8 mouse cellular contexts compared by ENCODE assay signal in genomic region chr7:6918267-6918666, GRCm38 (mm10).
A peak's percentile ranks its signal among the peaks of the same experiment; 100 is the strongest.
DNase-seq lines count a peak whose midpoint lies in the region; ATAC-seq and TF ChIP-seq lines count a peak whose summit lies in the region.

No protein-coding gene starts in this region.

- H3K27ac ChIP-seq in heart, embryonic 13.5 days (replicated peaks): peak overlapping the region; percentile 56
- no peak overlapping the region for H3K27ac ChIP-seq in kidney, embryonic 16.5 days (ENCODE audit: low read length)
- peak overlapping the region; percentile 43 for H3K27ac ChIP-seq in limb, embryonic 15.5 days
- H3K27ac ChIP-seq in testis, adult 2 months (ENCODE audit: control insufficient read depth, insufficient read depth, low read depth, low read length): no peak overlapping the region

- DNase-seq in CD4-positive, CD25-positive, alpha-beta regulatory T cell, adult 2 months (ENCODE audit: low read depth, low spot score): peak; percentile 65
- peak; percentile 94 for DNase-seq in brain, embryonic 14.5 days (ENCODE audit: low read depth)
- DNase-seq in fibroblast of lung, adult 2 months (ENCODE audit: low read depth): peak; percentile 24
- peak; percentile 43 for DNase-seq in naive thymus-derived CD4-positive, alpha-beta T cell, adult 2 months (ENCODE audit: low read depth)

- no peak for TF ChIP-seq POLR2A in brain, embryonic 14.5 days (IDR thresholded peaks at IDR 0.05; ENCODE audit: borderline replicate concordance, extremely low read depth, insufficient read depth, insufficient read length, poor library complexity, severe bottlenecking)
- no peak for TF ChIP-seq POLR2A in testis, adult 2 months (IDR thresholded peaks at IDR 0.05; ENCODE audit: control insufficient read depth, low read depth, low read length)

- no peaks in the 10 kb centered on the region for H3K9me3 ChIP-seq in heart, embryonic 13.5 days
- H3K9me3 ChIP-seq in kidney, embryonic 16.5 days (ENCODE audit: low read length): no peaks in the 10 kb centered on the region
- no peaks in the 10 kb centered on the region for H3K9me3 ChIP-seq in limb, embryonic 15.5 days

- ATAC-seq in heart, embryonic 13.5 days (ENCODE audit: extremely low read depth, insufficient number of reproducible peaks, low FRiP score, low TSS enrichment): no peak
- peak; percentile 72 for ATAC-seq in kidney, embryonic 16.5 days (ENCODE audit: low FRiP score, low TSS enrichment)
- ATAC-seq in limb, embryonic 15.5 days (ENCODE audit: insufficient number of reproducible peaks, low FRiP score, low TSS enrichment, low read depth): peak; percentile 76; the same call in 1 of the 2 replicates

- 0 out of 2 replicates have a peak overlapping the region, but pooled peaks have one; percentile 21 for H3K9ac ChIP-seq in heart, embryonic 13.5 days
- no peak overlapping the region for H3K9ac ChIP-seq in kidney, embryonic 16.5 days (replicated peaks; ENCODE audit: low read length)
- no peak overlapping the region for H3K9ac ChIP-seq in limb, embryonic 15.5 days

- WGBS in heart, embryonic 13.5 days: 7% methylated on average over 10 of the region's 10 CpGs
- 4% methylated on average over 10 of the region's 10 CpGs for WGBS in kidney, embryonic 16.5 days
- WGBS in limb, embryonic 15.5 days: 6% methylated on average over 10 of the region's 10 CpGs

- no peak overlapping the region; the same call in 1 of the 2 replicates for H3K4me2 ChIP-seq in heart, embryonic 13.5 days
- H3K4me2 ChIP-seq in kidney, embryonic 16.5 days (replicated peaks; ENCODE audit: low read depth, low read length): no peak overlapping the region
- H3K4me2 ChIP-seq in limb, embryonic 15.5 days: no peak overlapping the region

- no peaks in the 10 kb centered on the region for H3K36me3 ChIP-seq in heart, embryonic 13.5 days
- no peaks in the 10 kb centered on the region for H3K36me3 ChIP-seq in kidney, embryonic 16.5 days (ENCODE audit: insufficient read depth, low read length)
- H3K36me3 ChIP-seq in limb, embryonic 15.5 days: no peaks in the 10 kb centered on the region
- H3K36me3 ChIP-seq in testis, adult 2 months (ENCODE audit: control insufficient read depth, insufficient read depth, low read length): no peaks in the 10 kb centered on the region

- TF ChIP-seq CTCF in brain, embryonic 14.5 days (IDR thresholded peaks at IDR 0.05; ENCODE audit: borderline replicate concordance, extremely low read depth, insufficient read depth, insufficient read length): peak; percentile 88
- peak; percentile 32; the same call in 1 of the 2 replicates for TF ChIP-seq CTCF in testis, adult 2 months (IDR thresholded peaks at IDR 0.05; ENCODE audit: control insufficient read depth, insufficient read depth, insufficient replicate concordance, low read depth, low read length)

- H3K4me1 ChIP-seq in heart, embryonic 13.5 days: peaks cover 33% of the 10 kb centered on the region
- peaks cover 25% of the 10 kb centered on the region for H3K4me1 ChIP-seq in kidney, embryonic 16.5 days (ENCODE audit: insufficient read depth, low read length)
- H3K4me1 ChIP-seq in limb, embryonic 15.5 days: peaks cover 21% of the 10 kb centered on the region
- H3K4me1 ChIP-seq in testis, adult 2 months (ENCODE audit: control insufficient read depth, insufficient read depth, low read length): peaks cover 4% of the 10 kb centered on the region

- no peak overlapping the region for H3K4me3 ChIP-seq in heart, embryonic 13.5 days
- no peak overlapping the region for H3K4me3 ChIP-seq in kidney, embryonic 16.5 days (ENCODE audit: low read length)
- H3K4me3 ChIP-seq in limb, embryonic 15.5 days: no peak overlapping the region
- no peak overlapping the region for H3K4me3 ChIP-seq in testis, adult 2 months (ENCODE audit: control insufficient read depth, low read depth, low read length)

- H3K27me3 ChIP-seq in heart, embryonic 13.5 days (replicated peaks): no peaks in the 10 kb centered on the region
- H3K27me3 ChIP-seq in kidney, embryonic 16.5 days (ENCODE audit: insufficient read depth, low read length): no peaks in the 10 kb centered on the region
- H3K27me3 ChIP-seq in limb, embryonic 15.5 days: no peaks in the 10 kb centered on the region
- H3K27me3 ChIP-seq in testis, adult 2 months (ENCODE audit: control insufficient read depth, insufficient read depth, low read length): no peaks in the 10 kb centered on the region

Comparison
In these comparisons a context has a peak if more than half of its experiments do, and no peak if none do; other contexts are left out.
1. DNase-seq: peak in every context shown above with its lines; median percentile 94 in brain, embryonic 14.5 days; 65 in CD4-positive, CD25-positive, alpha-beta regulatory T cell, adult 2 months; 43 in naive thymus-derived CD4-positive, alpha-beta T cell, adult 2 months; 24 in fibroblast of lung, adult 2 months.
2. H3K27ac ChIP-seq: peak in heart, embryonic 13.5 days (single experiment) and limb, embryonic 15.5 days (single experiment); none in kidney, embryonic 16.5 days (single experiment) and testis, adult 2 months (single experiment).